Mouse (Mus musculus): ENCODE results near the gene Homez. TPM values are rescaled to one million over a fixed set of nuclear protein-coding genes. Genes with fewer than 3 reads are reported as not detected.

Gene Homez
- polyA plus RNA-seq, 1 experiment from 2014 or later: 19.9 TPM

DNA sequence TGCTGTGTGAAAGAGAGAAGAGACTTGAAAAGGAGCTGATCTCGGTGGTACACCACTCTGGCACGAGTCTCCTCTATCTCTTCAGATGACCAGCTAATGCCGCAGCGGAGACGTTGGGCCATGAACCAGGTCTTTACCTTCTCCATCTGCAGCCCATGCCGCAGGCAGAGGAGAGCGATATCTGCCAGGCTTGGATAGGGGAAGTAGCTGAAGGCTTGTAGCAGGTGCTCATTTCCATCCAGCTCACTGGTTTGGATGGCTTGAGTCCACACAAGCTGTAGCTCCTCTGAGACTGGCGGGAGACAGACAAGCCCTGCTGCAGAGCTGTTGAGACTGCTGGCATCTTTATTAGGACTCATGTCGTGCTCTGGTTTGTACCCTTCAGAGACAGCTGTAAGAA lies 12.9 kb downstream of the Homez start:
- Histone ChIP-seq H3K4me2 (replicated peaks; ENCODE audit: low read depth, low read length) (no peak overlapping the region), H3K4me3 (ENCODE audit: low read length) (no peak overlapping the region), H3K9ac (replicated peaks; ENCODE audit: low read length) (no peak overlapping the region), H3K27me3 (ENCODE audit: insufficient read depth, low read length) (no peaks in the 10 kb centered on the region), H3K27ac (ENCODE audit: low read length) (no peak overlapping the region), H3K9me3 (ENCODE audit: low read length) (no peaks in the 10 kb centered on the region), H3K36me3 (ENCODE audit: insufficient read depth, low read length) (peaks cover 23% of the 10 kb centered on the region), H3K4me1 (ENCODE audit: insufficient read depth, low read length) (no peaks in the 10 kb centered on the region)
- ATAC-seq (ENCODE audit: low FRiP score, low TSS enrichment): no peak
- WGBS: 90% methylated on average over 9 of the region's 9 CpGs

DNA sequence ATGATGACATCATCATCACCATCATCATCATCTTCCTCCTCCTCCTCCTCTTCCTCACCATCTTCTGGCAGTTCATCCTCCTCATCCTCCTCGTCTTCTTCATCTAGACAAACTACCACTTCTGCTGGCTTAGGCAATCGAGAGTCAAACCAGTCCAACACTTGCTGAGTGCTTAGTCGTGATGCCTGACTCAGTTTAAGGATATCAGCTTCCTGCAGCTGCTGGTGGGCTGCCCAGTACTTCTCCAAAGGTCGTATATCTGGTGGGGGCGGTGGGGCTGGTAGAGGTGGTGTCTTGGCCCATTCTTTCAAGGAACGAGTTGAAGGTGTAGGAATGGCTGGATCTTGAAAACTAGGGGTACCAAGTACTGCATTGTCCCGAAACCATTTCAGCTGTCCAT lies 14.1 kb downstream of the Homez start:
- H3K9ac ChIP-seq (replicated peaks; ENCODE audit: low read length): no peak overlapping the region
- 86% methylated on average over 7 of the region's 7 CpGs for WGBS
- no peak for ATAC-seq (ENCODE audit: low FRiP score, low TSS enrichment)

DNA sequence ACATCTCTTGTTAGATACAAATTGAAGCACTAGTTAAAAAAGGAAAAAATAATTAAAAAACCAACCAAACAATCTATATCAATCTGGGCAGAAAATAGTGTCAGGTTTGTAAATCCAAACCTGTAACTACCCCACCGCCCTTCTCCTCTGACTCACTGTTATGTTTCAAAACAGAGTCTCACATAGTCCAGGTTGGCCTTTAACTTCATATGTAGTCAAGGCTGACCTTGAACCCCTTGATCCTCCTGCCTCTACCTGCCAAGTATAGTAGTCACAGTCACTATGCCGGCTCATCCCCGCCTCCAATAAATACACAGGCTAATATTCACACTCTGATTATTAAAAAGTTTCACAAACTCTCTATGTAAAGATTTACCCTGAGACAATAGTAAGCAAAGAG lies 15.0 kb downstream of the Homez start:
- Histone ChIP-seq H3K4me2 (replicated peaks; ENCODE audit: low read depth, low read length) (no peak overlapping the region), H3K27ac (ENCODE audit: low read length) (no peak overlapping the region), H3K36me3 (ENCODE audit: insufficient read depth, low read length) (peaks cover 23% of the 10 kb centered on the region), H3K9me3 (ENCODE audit: low read length) (no peaks in the 10 kb centered on the region), H3K4me1 (ENCODE audit: insufficient read depth, low read length) (no peaks in the 10 kb centered on the region), H3K9ac (replicated peaks; ENCODE audit: low read length) (no peak overlapping the region), H3K4me3 (ENCODE audit: low read length) (no peak overlapping the region), H3K27me3 (ENCODE audit: insufficient read depth, low read length) (no peaks in the 10 kb centered on the region)
- ATAC-seq (ENCODE audit: low FRiP score, low TSS enrichment): no peak
- 92% methylated on average over 3 of the region's 3 CpGs for WGBS

More for the DNA sequence above, 14.1 kb downstream of the Homez start:
- Histone ChIP-seq H3K9me3 (ENCODE audit: low read length) (no peaks in the 10 kb centered on the region), H3K27me3 (ENCODE audit: insufficient read depth, low read length) (no peaks in the 10 kb centered on the region), H3K36me3 (ENCODE audit: insufficient read depth, low read length) (peaks cover 23% of the 10 kb centered on the region), H3K4me2 (replicated peaks; ENCODE audit: low read depth, low read length) (no peak overlapping the region), H3K4me1 (ENCODE audit: insufficient read depth, low read length) (no peaks in the 10 kb centered on the region), H3K4me3 (ENCODE audit: low read length) (no peak overlapping the region), H3K27ac (ENCODE audit: low read length) (no peak overlapping the region)

DNA sequence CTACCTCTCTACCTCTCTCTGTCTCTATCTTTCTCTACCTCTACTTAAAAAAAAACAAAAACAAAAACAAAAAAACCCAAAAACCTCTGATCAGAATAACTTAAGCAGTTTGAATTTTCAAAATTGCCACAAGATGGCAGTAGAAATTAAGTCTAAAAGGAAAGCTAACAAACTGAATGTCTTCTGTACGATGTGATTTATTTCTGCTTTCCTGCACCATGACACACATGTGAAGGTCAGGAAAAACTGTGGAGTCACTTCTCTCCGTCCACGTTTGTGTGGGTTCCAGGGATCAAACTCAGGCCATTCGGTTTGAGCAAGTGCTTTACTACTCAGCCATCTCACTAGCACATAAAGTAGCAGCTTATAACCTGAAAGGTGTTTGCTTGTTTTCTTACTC lies 27.3 kb downstream of the Homez start:
- no peak overlapping the region for H3K27ac ChIP-seq (ENCODE audit: low read length)
- peaks cover 3% of the 10 kb centered on the region for H3K4me1 ChIP-seq (ENCODE audit: insufficient read depth, low read length)
- peaks cover 9% of the 10 kb centered on the region; the same call in 1 of the 2 replicates for H3K27me3 ChIP-seq (ENCODE audit: insufficient read depth, low read length)
- 3% methylated on average over 4 of the region's 4 CpGs for WGBS
- H3K9me3 ChIP-seq (ENCODE audit: low read length): no peaks in the 10 kb centered on the region
- H3K4me2 ChIP-seq (replicated peaks; ENCODE audit: low read depth, low read length): no peak overlapping the region
- no peak overlapping the region for H3K9ac ChIP-seq (replicated peaks; ENCODE audit: low read length)
- ATAC-seq (ENCODE audit: low FRiP score, low TSS enrichment): no peak
- no peaks in the 10 kb centered on the region for H3K36me3 ChIP-seq (ENCODE audit: insufficient read depth, low read length)
- H3K4me3 ChIP-seq (ENCODE audit: low read length): no peak overlapping the region

DNA sequence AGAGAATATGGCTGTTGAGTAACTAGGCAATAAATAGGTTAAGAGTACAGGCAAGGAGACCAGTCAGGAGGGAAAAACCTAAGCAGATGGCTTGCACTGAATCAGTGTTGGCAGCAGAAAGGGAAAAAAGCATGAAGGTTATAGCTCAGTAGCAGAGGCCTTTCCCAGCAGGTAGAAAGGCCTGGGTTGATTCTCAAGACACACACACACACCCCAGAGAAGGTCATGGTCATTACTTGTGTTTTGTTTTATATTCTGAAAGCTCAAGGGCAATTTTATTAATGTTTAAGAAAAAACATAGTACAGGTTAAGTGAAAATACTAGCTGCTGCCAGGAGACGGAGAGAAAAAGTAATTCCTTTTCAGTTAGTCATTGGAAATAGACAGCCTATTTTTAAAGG lies 47.0 kb downstream of the Homez start:
- WGBS: 66% methylated on average over 1 of the region's 1 CpGs

DNA sequence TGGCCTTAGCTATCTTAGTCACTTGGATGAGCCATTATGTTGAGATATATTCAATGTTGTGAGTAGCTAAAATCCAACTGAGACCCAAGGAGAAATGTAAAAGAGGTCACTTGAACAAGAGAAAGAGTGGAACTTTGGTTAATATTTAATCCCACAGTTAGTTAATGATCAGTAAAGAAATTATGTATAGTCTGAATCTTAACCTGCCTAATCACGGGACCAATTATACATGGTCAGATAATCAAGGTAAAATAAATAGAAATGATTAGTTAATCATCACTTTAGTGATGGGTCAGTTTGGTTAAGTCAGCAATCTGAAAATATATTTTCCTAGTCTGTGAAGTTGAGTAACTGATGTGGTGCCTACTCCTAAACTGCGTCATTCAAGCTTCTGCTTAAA lies 48.5 kb downstream of the Homez start:
- Histone ChIP-seq H3K4me1 (ENCODE audit: insufficient read depth, low read length) (0 out of 2 replicates have a peak, but pooled peaks cover 3% of the 10 kb centered on the region), H3K27ac (ENCODE audit: low read length) (peak overlapping the region; percentile 63), H3K4me2 (replicated peaks; ENCODE audit: low read depth, low read length) (no peak overlapping the region), H3K4me3 (ENCODE audit: low read length) (no peak overlapping the region), H3K9ac (replicated peaks; ENCODE audit: low read length) (no peak overlapping the region), H3K36me3 (ENCODE audit: insufficient read depth, low read length) (no peaks in the 10 kb centered on the region), H3K27me3 (ENCODE audit: insufficient read depth, low read length) (no peaks in the 10 kb centered on the region), H3K9me3 (ENCODE audit: low read length) (no peaks in the 10 kb centered on the region)
- peak; percentile 31; the same call in 1 of the 2 replicates for ATAC-seq (ENCODE audit: low FRiP score, low TSS enrichment)
- 58% methylated on average over 2 of the region's 2 CpGs for WGBS

More for the DNA sequence above, 47.0 kb downstream of the Homez start:
- Histone ChIP-seq H3K27ac (ENCODE audit: low read length) (peak overlapping the region; percentile 72), H3K36me3 (ENCODE audit: insufficient read depth, low read length) (no peaks in the 10 kb centered on the region), H3K27me3 (ENCODE audit: insufficient read depth, low read length) (no peaks in the 10 kb centered on the region), H3K4me3 (ENCODE audit: low read length) (no peak overlapping the region), H3K9me3 (ENCODE audit: low read length) (no peaks in the 10 kb centered on the region), H3K4me1 (ENCODE audit: insufficient read depth, low read length) (0 out of 2 replicates have a peak, but pooled peaks cover 3% of the 10 kb centered on the region), H3K4me2 (replicated peaks; ENCODE audit: low read depth, low read length) (no peak overlapping the region), H3K9ac (replicated peaks; ENCODE audit: low read length) (no peak overlapping the region)
- no peak for ATAC-seq (ENCODE audit: low FRiP score, low TSS enrichment)

DNA sequence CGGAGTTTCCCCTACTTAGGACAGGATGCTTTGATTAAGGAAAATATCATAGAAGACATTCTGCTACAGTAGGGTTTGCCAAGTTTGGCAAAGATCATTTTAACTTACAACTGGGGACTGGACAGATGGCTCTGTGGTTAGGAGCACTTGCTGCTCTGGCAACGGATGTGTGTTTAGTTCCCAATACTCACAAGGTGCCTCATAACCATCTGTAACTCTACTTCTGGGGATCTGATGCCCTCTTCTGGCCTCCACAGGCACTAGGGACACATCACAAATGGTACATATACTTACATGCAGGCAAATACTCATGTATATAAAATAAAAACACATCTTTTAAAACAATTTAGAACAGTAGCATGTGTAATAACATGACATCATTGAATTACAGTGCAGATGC lies 53.0 kb downstream of the Homez start:
- Histone ChIP-seq H3K4me2 (replicated peaks; ENCODE audit: low read depth, low read length) (no peak overlapping the region), H3K27me3 (ENCODE audit: insufficient read depth, low read length) (no peaks in the 10 kb centered on the region), H3K27ac (ENCODE audit: low read length) (no peak overlapping the region), H3K9ac (replicated peaks; ENCODE audit: low read length) (no peak overlapping the region), H3K4me1 (ENCODE audit: insufficient read depth, low read length) (0 out of 2 replicates have a peak, but pooled peaks cover 3% of the 10 kb centered on the region), H3K36me3 (ENCODE audit: insufficient read depth, low read length) (no peaks in the 10 kb centered on the region), H3K4me3 (ENCODE audit: low read length) (no peak overlapping the region), H3K9me3 (ENCODE audit: low read length) (no peaks in the 10 kb centered on the region)
- ATAC-seq (ENCODE audit: low FRiP score, low TSS enrichment): no peak
- WGBS: 47% methylated on average over 2 of the region's 2 CpGs

DNA sequence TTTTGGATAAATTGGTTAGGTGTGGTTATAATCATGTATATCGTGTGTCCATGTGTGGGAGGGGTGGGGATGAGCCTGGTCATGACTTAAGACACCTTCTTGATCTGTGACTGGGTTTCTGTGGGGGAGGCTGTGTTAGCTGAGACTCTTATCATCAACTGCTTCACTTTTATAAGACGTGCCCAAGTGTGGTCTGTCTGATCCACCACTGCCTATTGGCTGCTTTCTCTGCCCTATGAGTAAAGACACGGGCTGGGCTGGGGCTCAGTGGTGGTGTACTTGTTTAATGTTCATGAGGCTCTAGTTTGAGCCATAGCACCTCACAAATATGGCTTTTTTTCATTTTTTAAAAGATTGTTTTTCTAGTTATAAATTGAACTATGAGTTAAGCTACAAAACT lies 55.0 kb downstream of the Homez start:
- WGBS: 47% methylated on average over 3 of the region's 3 CpGs
- Histone ChIP-seq H3K36me3 (ENCODE audit: insufficient read depth, low read length) (no peaks in the 10 kb centered on the region), H3K9ac (replicated peaks; ENCODE audit: low read length) (no peak overlapping the region), H3K27ac (ENCODE audit: low read length) (no peak overlapping the region), H3K9me3 (ENCODE audit: low read length) (no peaks in the 10 kb centered on the region), H3K4me2 (replicated peaks; ENCODE audit: low read depth, low read length) (no peak overlapping the region), H3K4me1 (ENCODE audit: insufficient read depth, low read length) (no peaks in the 10 kb centered on the region), H3K4me3 (ENCODE audit: low read length) (no peak overlapping the region), H3K27me3 (ENCODE audit: insufficient read depth, low read length) (no peaks in the 10 kb centered on the region)
- no peak for ATAC-seq (ENCODE audit: low FRiP score, low TSS enrichment)

DNA sequence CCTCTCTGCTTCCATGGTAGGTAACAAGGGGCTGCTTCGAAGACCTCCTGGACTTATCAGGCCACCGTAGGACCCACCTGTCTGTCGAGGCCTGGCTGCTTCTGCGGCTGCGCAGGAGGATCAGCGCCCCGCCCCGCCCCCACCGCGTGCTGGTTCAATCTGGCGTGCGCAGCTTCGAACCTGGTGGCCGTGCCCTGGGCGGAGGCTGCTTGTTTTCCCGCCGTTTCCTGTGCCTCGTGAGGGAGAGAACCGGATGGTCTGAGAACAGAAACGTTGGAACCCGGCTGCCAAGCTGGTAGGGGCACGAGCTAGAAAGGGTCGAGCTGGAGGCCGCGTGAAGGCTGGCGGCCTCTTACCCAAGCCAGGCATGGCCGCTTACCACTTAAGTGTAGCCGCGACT lies 56.8 kb downstream of the Homez start, which contains the start of gene Rnf212b:
TSS of gene Rnf212b (plus strand) at position 151 of the 400 bp plus-strand sequence.
- Histone ChIP-seq H3K36me3 (ENCODE audit: insufficient read depth, low read length) (no peaks in the 10 kb centered on the region), H3K27ac (ENCODE audit: low read length) (no peak within 1 kb of the TSS), H3K27me3 (ENCODE audit: insufficient read depth, low read length) (no peaks in the 10 kb centered on the region), H3K9me3 (ENCODE audit: low read length) (no peaks in the 10 kb centered on the region), H3K4me2 (replicated peaks; ENCODE audit: low read depth, low read length) (no peak within 1 kb of the TSS), H3K4me1 (ENCODE audit: insufficient read depth, low read length) (no peaks in the 10 kb centered on the region), H3K9ac (replicated peaks; ENCODE audit: low read length) (no peak within 1 kb of the TSS), H3K4me3 (ENCODE audit: low read length) (no peak within 1 kb of the TSS)
- no peak for ATAC-seq (ENCODE audit: low FRiP score, low TSS enrichment)
- 90% methylated on average over 29 of the region's 29 CpGs for WGBS

DNA sequence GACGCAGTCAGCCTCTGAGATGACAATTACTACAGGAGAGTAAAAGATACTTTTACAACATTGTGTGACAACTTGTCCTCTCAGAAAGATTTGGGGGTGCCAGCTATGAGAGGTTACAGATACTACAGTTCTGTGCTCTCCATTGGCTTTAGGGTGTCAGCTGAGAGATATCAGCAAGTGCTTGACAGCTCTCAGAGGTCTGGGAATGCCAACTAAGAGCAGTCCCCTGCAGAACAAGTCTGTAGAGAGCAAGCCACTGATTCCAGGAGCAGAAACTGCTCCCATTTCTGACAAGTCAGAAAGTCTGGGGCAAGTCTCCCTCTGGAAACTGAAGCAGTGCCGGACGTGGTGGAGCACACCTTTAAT lies 61.1 kb downstream of the Homez start:
- 88% methylated on average over 3 of the region's 3 CpGs for WGBS
- Histone ChIP-seq H3K9me3 (ENCODE audit: low read length) (no peaks in the 10 kb centered on the region), H3K9ac (replicated peaks; ENCODE audit: low read length) (no peak overlapping the region), H3K4me1 (ENCODE audit: insufficient read depth, low read length) (no peaks in the 10 kb centered on the region), H3K27me3 (ENCODE audit: insufficient read depth, low read length) (no peaks in the 10 kb centered on the region), H3K36me3 (ENCODE audit: insufficient read depth, low read length) (no peaks in the 10 kb centered on the region), H3K4me3 (ENCODE audit: low read length) (no peak overlapping the region), H3K27ac (ENCODE audit: low read length) (no peak overlapping the region), H3K4me2 (replicated peaks; ENCODE audit: low read depth, low read length) (no peak overlapping the region)
- ATAC-seq (ENCODE audit: low FRiP score, low TSS enrichment): no peak
